Mouse (Mus musculus): ENCODE measurements around the gene Capn8. TPM values are rescaled to one million over a fixed set of nuclear protein-coding genes. Genes with fewer than 3 reads are reported as not detected.

Gene Capn8
- polyA plus RNA-seq, 1 experiment from 2014 or later: not detected

GRCm38 (mm10) chr1:182539023-182539940, 25.5 kb upstream of the Capn8 start:
- WGBS: 21% methylated on average over 9 of the region's 9 CpGs
- H3K4me3 ChIP-seq (replicated peaks; ENCODE audit: low read depth, low read length): peak overlapping the region; percentile 38
- ATAC-seq (ENCODE audit: low FRiP score, low TSS enrichment): peak; percentile 77
- H3K9ac ChIP-seq (replicated peaks; ENCODE audit: low read length): peak overlapping the region; percentile 53
- peak; percentile 95 for DNase-seq
- 0 out of 2 replicates have a peak, but pooled peaks cover 3% of the 10 kb centered on the region for H3K4me1 ChIP-seq (ENCODE audit: control insufficient read depth, insufficient read depth, low read length)
- H3K27me3 ChIP-seq (ENCODE audit: control insufficient read depth, insufficient read depth, low read length): no peaks in the 10 kb centered on the region
- no peaks in the 10 kb centered on the region for H3K36me3 ChIP-seq (ENCODE audit: control insufficient read depth, insufficient read depth, low read length)
- H3K4me2 ChIP-seq (ENCODE audit: low read length): peak overlapping the region; percentile 57
- H3K27ac ChIP-seq (replicated peaks; ENCODE audit: low read depth, low read length): peak overlapping the region; percentile 81
- no peaks in the 10 kb centered on the region for H3K9me3 ChIP-seq (ENCODE audit: control insufficient read depth, low read length)

GRCm38 (mm10) chr1:182542110-182542509, 22.7 kb upstream of the Capn8 start:
- WGBS: 71% methylated on average over 5 of the region's 5 CpGs
- Histone ChIP-seq H3K9ac (replicated peaks; ENCODE audit: low read length) (no peak overlapping the region), H3K4me1 (ENCODE audit: control insufficient read depth, insufficient read depth, low read length) (0 out of 2 replicates have a peak, but pooled peaks cover 3% of the 10 kb centered on the region), H3K4me3 (replicated peaks; ENCODE audit: low read depth, low read length) (no peak overlapping the region), H3K27me3 (ENCODE audit: control insufficient read depth, insufficient read depth, low read length) (no peaks in the 10 kb centered on the region), H3K9me3 (ENCODE audit: control insufficient read depth, low read length) (no peaks in the 10 kb centered on the region), H3K4me2 (ENCODE audit: low read length) (no peak overlapping the region), H3K27ac (replicated peaks; ENCODE audit: low read depth, low read length) (no peak overlapping the region), H3K36me3 (ENCODE audit: control insufficient read depth, insufficient read depth, low read length) (no peaks in the 10 kb centered on the region)
- DNase-seq (no peak), ATAC-seq (ENCODE audit: low FRiP score, low TSS enrichment) (no peak)

GRCm38 (mm10) chr1:182543136-182543535, 21.7 kb upstream of the Capn8 start:
- Histone ChIP-seq H3K27me3 (ENCODE audit: control insufficient read depth, insufficient read depth, low read length) (no peaks in the 10 kb centered on the region), H3K9me3 (ENCODE audit: control insufficient read depth, low read length) (no peaks in the 10 kb centered on the region), H3K36me3 (ENCODE audit: control insufficient read depth, insufficient read depth, low read length) (no peaks in the 10 kb centered on the region), H3K4me3 (replicated peaks; ENCODE audit: low read depth, low read length) (no peak overlapping the region), H3K27ac (replicated peaks; ENCODE audit: low read depth, low read length) (no peak overlapping the region), H3K9ac (replicated peaks; ENCODE audit: low read length) (no peak overlapping the region), H3K4me2 (ENCODE audit: low read length) (no peak overlapping the region), H3K4me1 (ENCODE audit: control insufficient read depth, insufficient read depth, low read length) (0 out of 2 replicates have a peak, but pooled peaks cover 3% of the 10 kb centered on the region)
- DNase-seq (no peak), ATAC-seq (ENCODE audit: low FRiP score, low TSS enrichment) (no peak)
- 81% methylated on average over 8 of the region's 8 CpGs for WGBS

DNA sequence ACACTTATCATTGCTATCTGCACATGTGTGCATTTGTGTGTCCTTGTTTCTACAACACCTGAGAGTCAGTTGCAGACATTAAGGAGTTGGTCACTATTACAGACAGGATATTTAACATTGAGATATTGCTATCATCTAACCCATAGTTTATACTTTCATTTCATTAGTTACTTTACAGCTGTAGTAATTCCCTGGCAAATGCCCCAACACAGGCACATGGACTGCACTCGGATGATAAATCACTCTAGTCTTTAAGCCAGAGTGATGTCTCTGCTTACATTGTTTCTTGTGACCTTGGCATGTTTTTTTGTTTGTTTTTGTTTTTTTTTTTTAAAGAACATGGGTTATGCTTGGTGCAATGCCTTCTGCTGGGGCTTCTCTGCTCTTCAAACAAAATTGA, 20.9 kb upstream of the Capn8 start:
- no peak overlapping the region for H3K4me2 ChIP-seq (ENCODE audit: low read length)
- 0 out of 2 replicates have a peak, but pooled peaks cover 2% of the 10 kb centered on the region for H3K4me1 ChIP-seq (ENCODE audit: control insufficient read depth, insufficient read depth, low read length)
- no peaks in the 10 kb centered on the region for H3K9me3 ChIP-seq (ENCODE audit: control insufficient read depth, low read length)
- no peaks in the 10 kb centered on the region for H3K27me3 ChIP-seq (ENCODE audit: control insufficient read depth, insufficient read depth, low read length)
- DNase-seq: no peak
- H3K4me3 ChIP-seq (replicated peaks; ENCODE audit: low read depth, low read length): no peak overlapping the region
- WGBS: 71% methylated on average over 1 of the region's 1 CpGs
- H3K36me3 ChIP-seq (ENCODE audit: control insufficient read depth, insufficient read depth, low read length): no peaks in the 10 kb centered on the region
- ATAC-seq (ENCODE audit: low FRiP score, low TSS enrichment): no peak
- H3K27ac ChIP-seq (replicated peaks; ENCODE audit: low read depth, low read length): no peak overlapping the region
- H3K9ac ChIP-seq (replicated peaks; ENCODE audit: low read length): no peak overlapping the region

DNA sequence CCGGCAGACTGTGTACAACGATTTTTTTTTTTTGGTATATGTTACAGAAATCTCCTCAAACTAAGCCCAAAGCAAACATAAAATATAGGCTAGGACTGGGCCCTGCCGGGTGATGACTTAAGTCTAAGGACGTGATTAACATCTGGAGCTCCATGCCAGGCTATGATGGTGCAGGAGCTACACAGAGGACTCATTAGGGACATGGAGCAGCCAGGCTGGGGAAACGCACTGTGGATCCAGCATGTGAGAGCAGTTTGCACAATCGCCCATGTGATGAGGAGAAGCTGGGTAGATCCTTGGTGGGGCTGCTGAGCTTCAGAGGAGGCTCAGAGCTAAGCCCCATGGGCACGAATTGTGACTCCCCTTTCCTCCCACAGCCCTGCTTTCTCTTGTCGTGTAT, 14.0 kb upstream of the Capn8 start:
- no peak for ATAC-seq (ENCODE audit: low FRiP score, low TSS enrichment)
- H3K27ac ChIP-seq (replicated peaks; ENCODE audit: low read depth, low read length): no peak overlapping the region
- 77% methylated on average over 8 of the region's 8 CpGs for WGBS
- no peaks in the 10 kb centered on the region for H3K4me1 ChIP-seq (ENCODE audit: control insufficient read depth, insufficient read depth, low read length)
- no peaks in the 10 kb centered on the region for H3K36me3 ChIP-seq (ENCODE audit: control insufficient read depth, insufficient read depth, low read length)
- DNase-seq: no peak
- no peak overlapping the region for H3K4me2 ChIP-seq (ENCODE audit: low read length)
- H3K9me3 ChIP-seq (ENCODE audit: control insufficient read depth, low read length): no peaks in the 10 kb centered on the region
- no peak overlapping the region for H3K4me3 ChIP-seq (replicated peaks; ENCODE audit: low read depth, low read length)
- H3K9ac ChIP-seq (replicated peaks; ENCODE audit: low read length): no peak overlapping the region
- no peaks in the 10 kb centered on the region for H3K27me3 ChIP-seq (ENCODE audit: control insufficient read depth, insufficient read depth, low read length)

DNA sequence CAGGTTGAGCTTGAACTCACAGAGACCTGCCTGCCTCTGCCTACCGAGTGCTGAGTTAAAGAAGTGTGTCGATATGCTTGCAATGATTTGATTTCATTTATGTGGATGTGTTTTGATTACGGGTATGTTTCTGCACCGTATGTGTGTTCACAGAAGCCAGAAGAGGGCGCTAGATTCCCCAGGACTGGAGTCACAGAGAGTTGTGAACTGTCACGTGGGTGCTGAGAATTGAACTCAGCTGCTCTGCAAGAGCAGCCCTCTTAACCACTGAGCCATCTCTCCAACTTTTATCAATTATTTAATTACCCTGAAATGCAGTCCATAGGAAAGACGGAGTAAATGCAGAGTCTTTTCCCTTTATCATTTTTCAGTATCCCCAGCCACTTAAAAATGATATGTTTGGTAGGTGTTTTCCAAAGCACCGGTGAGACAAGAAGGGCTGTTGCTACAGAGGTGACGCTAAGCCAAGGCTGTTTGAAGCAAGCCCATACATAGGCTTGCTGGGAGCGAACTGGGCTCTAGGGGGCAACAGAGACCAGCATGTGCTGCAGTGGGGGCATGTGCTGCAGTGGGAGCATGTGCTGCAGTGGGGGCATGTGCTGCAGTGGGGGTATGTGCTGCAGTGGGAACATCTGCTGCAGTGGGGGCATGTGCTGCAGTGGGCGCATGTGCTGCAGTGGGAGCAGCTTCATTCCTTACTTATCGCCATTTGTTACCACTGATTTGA, 11.0 kb upstream of the Capn8 start:
- ATAC-seq (ENCODE audit: low FRiP score, low TSS enrichment) (no peak), DNase-seq (peak; percentile 76)
- Histone ChIP-seq H3K36me3 (ENCODE audit: control insufficient read depth, insufficient read depth, low read length) (no peaks in the 10 kb centered on the region), H3K9me3 (ENCODE audit: control insufficient read depth, low read length) (no peaks in the 10 kb centered on the region), H3K9ac (replicated peaks; ENCODE audit: low read length) (no peak overlapping the region), H3K4me3 (replicated peaks; ENCODE audit: low read depth, low read length) (no peak overlapping the region), H3K4me2 (ENCODE audit: low read length) (no peak overlapping the region), H3K27me3 (ENCODE audit: control insufficient read depth, insufficient read depth, low read length) (no peaks in the 10 kb centered on the region), H3K27ac (replicated peaks; ENCODE audit: low read depth, low read length) (no peak overlapping the region), H3K4me1 (ENCODE audit: control insufficient read depth, insufficient read depth, low read length) (no peaks in the 10 kb centered on the region)
- WGBS: 61% methylated on average over 12 of the region's 12 CpGs

- Histone ChIP-seq H3K4me2 (ENCODE audit: low read length) (no peak overlapping the region), H3K27ac (replicated peaks; ENCODE audit: low read depth, low read length) (no peak overlapping the region), H3K9me3 (ENCODE audit: control insufficient read depth, low read length) (no peaks in the 10 kb centered on the region), H3K4me3 (replicated peaks; ENCODE audit: low read depth, low read length) (no peak overlapping the region), H3K9ac (replicated peaks; ENCODE audit: low read length) (no peak overlapping the region), H3K27me3 (ENCODE audit: control insufficient read depth, insufficient read depth, low read length) (no peaks in the 10 kb centered on the region), H3K4me1 (ENCODE audit: control insufficient read depth, insufficient read depth, low read length) (peaks cover 4% of the 10 kb centered on the region; the same call in 1 of the 2 replicates), H3K36me3 (ENCODE audit: control insufficient read depth, insufficient read depth, low read length) (no peaks in the 10 kb centered on the region)
- WGBS: 85% methylated on average over 4 of the region's 4 CpGs
- DNase-seq (no peak), ATAC-seq (ENCODE audit: low FRiP score, low TSS enrichment) (no peak)
These were observed 6.5 kb upstream of the Capn8 start for GRCm38 (mm10) chr1:182558271-182558670.

GRCm38 (mm10) chr1:182559530-182559929, 5.3 kb upstream of the Capn8 start:
- H3K4me1 ChIP-seq (ENCODE audit: control insufficient read depth, insufficient read depth, low read length): peaks cover 8% of the 10 kb centered on the region; the same call in 1 of the 2 replicates
- WGBS: 85% methylated on average over 10 of the region's 11 CpGs
- no peak overlapping the region for H3K4me2 ChIP-seq (ENCODE audit: low read length)
- no peaks in the 10 kb centered on the region for H3K36me3 ChIP-seq (ENCODE audit: control insufficient read depth, insufficient read depth, low read length)
- H3K27me3 ChIP-seq (ENCODE audit: control insufficient read depth, insufficient read depth, low read length): no peaks in the 10 kb centered on the region
- no peaks in the 10 kb centered on the region for H3K9me3 ChIP-seq (ENCODE audit: control insufficient read depth, low read length)
- ATAC-seq (ENCODE audit: low FRiP score, low TSS enrichment) (no peak), DNase-seq (no peak)
- H3K4me3 ChIP-seq (replicated peaks; ENCODE audit: low read depth, low read length): no peak overlapping the region
- H3K27ac ChIP-seq (replicated peaks; ENCODE audit: low read depth, low read length): no peak overlapping the region
- H3K9ac ChIP-seq (replicated peaks; ENCODE audit: low read length): no peak overlapping the region
